Mouse (Mus musculus) lung, embryonic 16.5 days (tissue): ENCODE measurements around the gene Tmem161a. TPM values are rescaled to one million over a fixed set of nuclear protein-coding genes. Genes with fewer than 3 reads are reported as not detected.

Source experiments
- ATAC-seq: fragments of 200-750 bp; cut with Nextera tagmentation; 2 replicates; pipeline ENCODE4 v1.8.0; 2017; ENCODE audit warnings: low read depth, mild to moderate bottlenecking, moderate library complexity
- H3K27ac ChIP-seq: fragments of 300-500 bp; sonication (generic); 2 replicates; pipeline ENCODE4 v1.5.1; 2014; ENCODE audit warnings: mild to moderate bottlenecking, control low read depth, low read length
- H3K27me3 ChIP-seq: fragments of 300-500 bp; sonication (generic); 2 replicates; pipeline ENCODE4 v1.6.1; 2014; ENCODE audit warnings: low read depth, low read length, mixed read lengths; ENCODE audit not compliant: control insufficient read depth, insufficient read depth
- H3K36me3 ChIP-seq: fragments of 300-500 bp; sonication (generic); 2 replicates; pipeline ENCODE4 v1.6.1; 2014; ENCODE audit warnings: low read length; ENCODE audit not compliant: control insufficient read depth, insufficient read depth
- H3K4me1 ChIP-seq: fragments of 300-500 bp; sonication (generic); replicated peaks from 2 replicates; pipeline ENCODE4 v1.6.1; 2014; ENCODE audit warnings: low read length, mixed read lengths; ENCODE audit not compliant: control insufficient read depth, insufficient read depth
- H3K4me2 ChIP-seq: fragments of 300-500 bp; sonication (generic); 2 replicates; pipeline ENCODE4 v1.6.1; 2014; ENCODE audit warnings: low read depth, low read length, control low read depth
- H3K4me3 ChIP-seq: fragments of 300-500 bp; sonication (generic); 2 replicates; pipeline ENCODE4 v1.5.1; 2014; ENCODE audit warnings: mild to moderate bottlenecking, low read length, control low read depth
- H3K9ac ChIP-seq: fragments of 300-500 bp; sonication (generic); 2 replicates; pipeline ENCODE4 v1.6.1; 2014; ENCODE audit warnings: low read length, control low read depth
- H3K9me3 ChIP-seq: fragments of 300-500 bp; sonication (generic); 2 replicates; pipeline ENCODE4 v1.6.1; 2016; ENCODE audit warnings: low read length; ENCODE audit not compliant: control insufficient read depth
- WGBS: fragments of 180-500 bp; shearing (Covaris S2); extraction: QIAGEN DNeasy Blood & Tissue Kit; methylation state at CpG from one replicate; pipeline ENCODE4 v1.1.7; 2014; 5-methylcytosine and 5-hydroxymethylcytosine counted together
- polyA plus RNA-seq: library from polyadenylated mRNA; unstranded; fragments of >200 nt; fragmentation: Nextera tagmentation; extraction: Ambion mirVana; gene quantifications from 2 replicates; pipeline ENCODE4 v1.2.1, GENCODE M21; 2015

The Tmem161a gene
- polyA plus RNA-seq, 1 experiment from 2014 or later: 68.8 TPM

- peak overlapping the region; percentile 59 for H3K4me3 ChIP-seq
- H3K9ac ChIP-seq: peak overlapping the region; percentile 56; the same call in 1 of the 2 replicates
- H3K27me3 ChIP-seq: no peaks in the 10 kb centered on the region; the same call in 1 of the 2 replicates
Measured at GRCm38 (mm10) chr8:70158069-70158853, 13.9 kb upstream of the Tmem161a start.

GRCm38 (mm10) chr8:70159211-70159610, 12.9 kb upstream of the Tmem161a start:
- WGBS: 79% methylated on average over 4 of the region's 4 CpGs
- Histone ChIP-seq H3K27me3 (peaks cover 3% of the 10 kb centered on the region), H3K36me3 (no peaks in the 10 kb centered on the region), H3K4me3 (no peak overlapping the region), H3K4me1 (peaks cover 6% of the 10 kb centered on the region; the same call in 1 of the 2 replicates), H3K9ac (no peak overlapping the region), H3K9me3 (no peaks in the 10 kb centered on the region), H3K4me2 (no peak overlapping the region), H3K27ac (no peak overlapping the region)
- no peak for ATAC-seq

More at GRCm38 (mm10) chr8:70158069-70158853, 13.9 kb upstream of the Tmem161a start:
- Histone ChIP-seq H3K4me1 (peaks cover 6% of the 10 kb centered on the region; the same call in 1 of the 2 replicates), H3K36me3 (no peaks in the 10 kb centered on the region), H3K4me2 (peak overlapping the region; percentile 86), H3K9me3 (no peaks in the 10 kb centered on the region), H3K27ac (no peak overlapping the region)
- peak; percentile 93 for ATAC-seq
- 10% methylated on average over 35 of the region's 40 CpGs for WGBS

- Histone ChIP-seq H3K27ac (no peak overlapping the region), H3K4me2 (no peak overlapping the region), H3K9ac (no peak overlapping the region), H3K4me1 (peaks cover 6% of the 10 kb centered on the region; the same call in 1 of the 2 replicates), H3K27me3 (peaks cover 3% of the 10 kb centered on the region), H3K36me3 (no peaks in the 10 kb centered on the region), H3K4me3 (no peak overlapping the region), H3K9me3 (no peaks in the 10 kb centered on the region)
- ATAC-seq: no peak
- 52% methylated on average over 13 of the region's 13 CpGs for WGBS
Measured at GRCm38 (mm10) chr8:70160015-70160414, 12.1 kb upstream of the Tmem161a start.

- no peaks in the 10 kb centered on the region for H3K9me3 ChIP-seq
- ATAC-seq: no peak
- H3K27ac ChIP-seq: no peak overlapping the region
- H3K4me1 ChIP-seq: peaks cover 4% of the 10 kb centered on the region; the same call in 1 of the 2 replicates
- H3K4me3 ChIP-seq: no peak overlapping the region
- H3K36me3 ChIP-seq: no peaks in the 10 kb centered on the region
- no peak overlapping the region for H3K9ac ChIP-seq
- 80% methylated on average over 3 of the region's 3 CpGs for WGBS
- peaks cover 5% of the 10 kb centered on the region for H3K27me3 ChIP-seq
- no peak overlapping the region for H3K4me2 ChIP-seq
Measured at GRCm38 (mm10) chr8:70163316-70163715, 8.8 kb upstream of the Tmem161a start.

- H3K4me1 ChIP-seq: no peaks in the 10 kb centered on the region
- peak overlapping the region; percentile 51 for H3K4me2 ChIP-seq
- peak; percentile 84 for ATAC-seq
- 2% methylated on average over 21 of the region's 21 CpGs for WGBS
- peak overlapping the region; percentile 34; the same call in 1 of the 2 replicates for H3K9ac ChIP-seq
- H3K9me3 ChIP-seq: no peaks in the 10 kb centered on the region
- H3K4me3 ChIP-seq: no peak overlapping the region; the same call in 1 of the 2 replicates
- no peak overlapping the region for H3K27ac ChIP-seq
- H3K27me3 ChIP-seq: peaks cover 5% of the 10 kb centered on the region
- H3K36me3 ChIP-seq: no peaks in the 10 kb centered on the region
Measured at GRCm38 (mm10) chr8:70166504-70167110, 5.5 kb upstream of the Tmem161a start.

- no peak for ATAC-seq
- 68% methylated on average over 3 of the region's 3 CpGs for WGBS
Measured at GRCm38 (mm10) chr8:70170116-70170515, 2.0 kb upstream of the Tmem161a start.

GRCm38 (mm10) chr8:70170748-70171147, 1.4 kb upstream of the Tmem161a start:
- no peak overlapping the region for H3K9ac ChIP-seq
- H3K4me3 ChIP-seq: no peak overlapping the region
- H3K36me3 ChIP-seq: no peaks in the 10 kb centered on the region
- H3K4me2 ChIP-seq: no peak overlapping the region
- peaks cover 2% of the 10 kb centered on the region; the same call in 1 of the 2 replicates for H3K27me3 ChIP-seq
- no peaks in the 10 kb centered on the region for H3K9me3 ChIP-seq
- ATAC-seq: no peak
- no peak overlapping the region for H3K27ac ChIP-seq
- H3K4me1 ChIP-seq: peaks cover 17% of the 10 kb centered on the region; the same call in 1 of the 2 replicates
- WGBS: 71% methylated on average over 3 of the region's 3 CpGs

More at GRCm38 (mm10) chr8:70170116-70170515, 2.0 kb upstream of the Tmem161a start:
- no peak overlapping the region for H3K4me2 ChIP-seq
- no peak overlapping the region for H3K27ac ChIP-seq
- H3K4me1 ChIP-seq: peaks cover 17% of the 10 kb centered on the region; the same call in 1 of the 2 replicates
- no peak overlapping the region for H3K9ac ChIP-seq
- H3K36me3 ChIP-seq: no peaks in the 10 kb centered on the region
- no peak overlapping the region for H3K4me3 ChIP-seq
- H3K9me3 ChIP-seq: no peaks in the 10 kb centered on the region
- peaks cover 2% of the 10 kb centered on the region; the same call in 1 of the 2 replicates for H3K27me3 ChIP-seq

GRCm38 (mm10) chr8:70171240-70171639, 916 bp upstream of the Tmem161a start:
- ATAC-seq: no peak
- Histone ChIP-seq H3K4me1 (peaks cover 17% of the 10 kb centered on the region; the same call in 1 of the 2 replicates), H3K9me3 (no peaks in the 10 kb centered on the region), H3K36me3 (no peaks in the 10 kb centered on the region), H3K9ac (no peak overlapping the region), H3K27ac (no peak overlapping the region), H3K4me3 (no peak overlapping the region), H3K27me3 (no peaks in the 10 kb centered on the region), H3K4me2 (no peak overlapping the region)
- 88% methylated on average over 7 of the region's 7 CpGs for WGBS

- Histone ChIP-seq H3K4me1 (peaks cover 17% of the 10 kb centered on the region; the same call in 1 of the 2 replicates), H3K36me3 (peaks cover 6% of the 10 kb centered on the region), H3K9me3 (no peaks in the 10 kb centered on the region), H3K27ac (no peak overlapping the region), H3K9ac (no peak overlapping the region), H3K4me3 (no peak overlapping the region), H3K27me3 (no peaks in the 10 kb centered on the region), H3K4me2 (peak overlapping the region; percentile 50)
- no peak for ATAC-seq
- 75% methylated on average over 5 of the region's 5 CpGs for WGBS
Measured at GRCm38 (mm10) chr8:70173320-70173719, 1.2 kb downstream of the Tmem161a start.
